Mouse (Mus musculus) lung, postnatal 0 days (tissue): ENCODE results near the gene Drd5.

Experiments used
- CTCF ChIP-seq: IDR thresholded peaks from 2 replicates; pipeline ENCODE4 v1.5.1; 2016; ENCODE audit warnings: antibody characterized with exemption, mild to moderate bottlenecking
- EP300 ChIP-seq: IDR thresholded peaks from 2 replicates; pipeline ENCODE4 v1.6.1; 2016; ENCODE audit warnings: antibody characterized with exemption, mild to moderate bottlenecking, control low read depth

DNA sequence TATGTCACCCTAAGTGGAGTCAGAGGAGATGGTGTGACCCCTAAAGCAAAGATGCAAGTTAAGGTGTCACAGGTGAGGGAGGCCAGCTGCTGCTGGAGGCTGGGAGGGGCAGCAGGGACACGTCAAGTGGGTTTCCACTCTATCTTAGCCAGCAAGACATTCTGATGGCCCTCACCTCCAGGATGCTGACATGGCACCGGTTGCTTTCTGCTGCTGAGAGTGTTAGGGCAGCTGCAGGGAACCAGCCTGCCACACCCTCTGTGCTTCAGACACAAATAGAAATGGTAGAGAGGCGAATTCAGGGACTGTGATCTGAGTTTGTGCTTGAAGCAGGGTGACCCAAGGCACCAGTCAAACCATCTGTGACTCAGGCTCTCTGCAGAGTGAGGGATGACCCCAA lies 9.4 kb upstream of the Drd5 start:
- TF ChIP-seq CTCF (no peak), EP300 (no peak)
